Mouse (Mus musculus) lung, postnatal 36 days (tissue): ENCODE measurements around the gene Gm12695.

Source experiments
- DNase-seq: peaks from one replicate; pipeline ENCODE4 v3.0.0; 2022; ENCODE audit warnings: mixed read lengths

Gene Gm12695

GRCm38 (mm10) chr4:96785086-96785485, at the start of gene Gm12695:
TSS of gene Gm12695 (minus strand) at chr4:96785186.
- no peak for DNase-seq

GRCm38 (mm10) chr4:96825540-96826045, 40.6 kb upstream of the Gm12695 start:
- no peak for DNase-seq

- peak; percentile 74 for DNase-seq
Measured at GRCm38 (mm10) chr4:96806824-96807808, 22.1 kb upstream of the Gm12695 start.

- DNase-seq, result peak; percentile 61
Measured at GRCm38 (mm10) chr4:96799380-96800157, 14.6 kb upstream of the Gm12695 start.

- DNase-seq, result peak; percentile 21
Measured at GRCm38 (mm10) chr4:96797583-96797982, 12.6 kb upstream of the Gm12695 start.

- DNase-seq, result no peak
Measured at GRCm38 (mm10) chr4:96791301-96791700, 6.3 kb upstream of the Gm12695 start.

- no peak for DNase-seq
Measured at GRCm38 (mm10) chr4:96789905-96790304, 4.9 kb upstream of the Gm12695 start.

- no peak for DNase-seq
Measured at GRCm38 (mm10) chr4:96786610-96787009, 1.6 kb upstream of the Gm12695 start.

GRCm38 (mm10) chr4:96772966-96773566, 11.9 kb downstream of the Gm12695 start:
- no peak for DNase-seq

GRCm38 (mm10) chr4:96766396-96766998, 18.5 kb downstream of the Gm12695 start:
- no peak for DNase-seq

GRCm38 (mm10) chr4:96751953-96752352, 33.0 kb downstream of the Gm12695 start:
- DNase-seq, result no peak

- no peak for DNase-seq
Measured at GRCm38 (mm10) chr4:96740472-96740871, 44.5 kb downstream of the Gm12695 start.

GRCm38 (mm10) chr4:96729256-96729655, 55.7 kb downstream of the Gm12695 start:
- DNase-seq, result no peak

- peak; percentile 10 for DNase-seq
Measured at GRCm38 (mm10) chr4:96728211-96728610, 56.8 kb downstream of the Gm12695 start.

- DNase-seq, result peak; percentile 51
Measured at GRCm38 (mm10) chr4:96725415-96726055, 59.5 kb downstream of the Gm12695 start.

GRCm38 (mm10) chr4:96722301-96722700, 62.7 kb downstream of the Gm12695 start:
- no peak for DNase-seq

- no peak for DNase-seq
Measured at GRCm38 (mm10) chr4:96718977-96719966, 65.7 kb downstream of the Gm12695 start.

- DNase-seq, result no peak
Measured at GRCm38 (mm10) chr4:96718503-96718902, 66.5 kb downstream of the Gm12695 start.

GRCm38 (mm10) chr4:96705281-96705951, 79.6 kb downstream of the Gm12695 start:
- DNase-seq, result peak; percentile 56

- DNase-seq, result no peak
Measured at GRCm38 (mm10) chr4:96698218-96698561, 86.8 kb downstream of the Gm12695 start.
